Mouse (Mus musculus) MEL (cell line): Measurements from ENCODE around the gene Agfg2. TPM values are rescaled to one million over a fixed set of nuclear protein-coding genes. Genes with fewer than 3 reads are reported as not detected.

Source experiments
- DNase-seq: peaks from one replicate; pipeline ENCODE4 v3.0.0; 2011; ENCODE audit warnings: low read depth, low spot score
- H3K27ac ChIP-seq: 2 replicates; pipeline ENCODE4 v1.5.1; 2012; ENCODE audit warnings: low read depth, mild to moderate bottlenecking, control low read depth, low read length, moderate library complexity; ENCODE audit not compliant: control insufficient read depth
- H3K27me3 ChIP-seq, 2 experiments: fragments of 150-350 bp in 1 of 2; sonication (generic) in 1 of 2; 2 replicates each; pipeline ENCODE4 v1.6.1; 2012; ENCODE audit warnings: low read length in 2 of 2, mild to moderate bottlenecking in 2 of 2, improper control_type of control experiment in 1 of 2, moderate library complexity in 1 of 2; ENCODE audit not compliant: insufficient read depth in 2 of 2, control insufficient read depth in 1 of 2
- H3K36me3 ChIP-seq, 2 experiments: 2 replicates each; pipeline ENCODE4 v1.6.1; 2012 to 2014; ENCODE audit warnings: low read length in 2 of 2, improper control_type of control experiment in 1 of 2, inconsistent platforms in 1 of 2, mild to moderate bottlenecking in 1 of 2; ENCODE audit not compliant: insufficient read depth in 2 of 2, control insufficient read depth in 1 of 2
- H3K4me1 ChIP-seq, 2 experiments: fragments of 150-350 bp in 1 of 2; sonication (generic) in 1 of 2; 2 replicates each; pipeline ENCODE4 v1.6.1; 2012; ENCODE audit warnings: low read length in 2 of 2, improper control_type of control experiment in 1 of 2, mild to moderate bottlenecking in 1 of 2; ENCODE audit not compliant: insufficient read depth in 2 of 2, control insufficient read depth in 1 of 2
- H3K4me3 ChIP-seq, 2 experiments: fragments of 150-350 bp in 1 of 2; sonication (generic) in 1 of 2; 2 replicates each; pipeline ENCODE4 v1.5.1; 2012; ENCODE audit warnings: low read depth in 2 of 2, low read length in 2 of 2, mild to moderate bottlenecking in 2 of 2, moderate library complexity in 2 of 2, control low read depth in 1 of 2, improper control_type of control experiment in 1 of 2; ENCODE audit not compliant: control insufficient read depth in 1 of 2, insufficient read depth in 1 of 2
- H3K79me2 ChIP-seq: 2 replicates; pipeline ENCODE4 v1.6.1; 2012; ENCODE audit warnings: mild to moderate bottlenecking, low read length, moderate library complexity; ENCODE audit not compliant: control insufficient read depth, poor library complexity, insufficient read depth
- H3K9ac ChIP-seq: 2 replicates; pipeline ENCODE4 v1.6.1; 2012; ENCODE audit warnings: low read depth, mild to moderate bottlenecking, control low read depth, low read length, moderate library complexity; ENCODE audit not compliant: control insufficient read depth, poor library complexity, severe bottlenecking
- H3K9me3 ChIP-seq: fragments of 150-350 bp; sonication (generic); replicated peaks from 2 replicates; pipeline ENCODE4 v1.6.1; 2012; ENCODE audit warnings: mild to moderate bottlenecking, low read length, improper control_type of control experiment, moderate library complexity; ENCODE audit not compliant: insufficient read depth
- BHLHE40 ChIP-seq: IDR thresholded peaks from 2 replicates; pipeline ENCODE4 v1.6.1; 2012; ENCODE audit warnings: low read depth, mild to moderate bottlenecking, inconsistent platforms, low read length, improper control_type of control experiment, borderline replicate concordance
- CHD1 ChIP-seq: IDR thresholded peaks from 2 replicates; pipeline ENCODE4 v1.6.1; 2012; ENCODE audit warnings: low read depth, mild to moderate bottlenecking, inconsistent platforms, low read length, improper control_type of control experiment
- CHD2 ChIP-seq: IDR thresholded peaks from 2 replicates; pipeline ENCODE4 v1.6.1; 2011; ENCODE audit warnings: low read length, improper control_type of control experiment
- CTCF ChIP-seq, 3 experiments: IDR thresholded peaks in 2 of 3; conservative IDR thresholded peaks in 1 of 3; 2 replicates each; pipeline ENCODE4 v1.5.1; 2011 to 2012; ENCODE audit warnings: low read length in 3 of 3, low read depth in 2 of 3, mild to moderate bottlenecking in 2 of 3, improper control_type of control experiment in 1 of 3, inconsistent platforms in 1 of 3, mixed read lengths in 1 of 3, moderate library complexity in 1 of 3; ENCODE audit not compliant: control insufficient read depth in 1 of 3, insufficient read depth in 1 of 3, poor library complexity in 1 of 3, severe bottlenecking in 1 of 3
- E2F4 ChIP-seq: IDR thresholded peaks from 2 replicates; pipeline ENCODE4 v1.6.1; 2011; ENCODE audit warnings: low read depth, low read length, improper control_type of control experiment, borderline replicate concordance
- ELF1 ChIP-seq: IDR thresholded peaks from 2 replicates; pipeline ENCODE4 v1.6.1; 2014; ENCODE audit warnings: low read depth, mild to moderate bottlenecking, inconsistent platforms, low read length, improper control_type of control experiment, moderate library complexity
- EP300 ChIP-seq, 2 experiments: IDR thresholded peaks; 2 replicates each; pipeline ENCODE4 v1.6.1; 2011; ENCODE audit warnings: improper control_type of control experiment in 2 of 2, low read length in 2 of 2, low read depth in 1 of 2, mild to moderate bottlenecking in 1 of 2
- ETS1 ChIP-seq: IDR thresholded peaks from 2 replicates; pipeline ENCODE4 v1.6.1; 2012; ENCODE audit warnings: low read depth, mild to moderate bottlenecking, inconsistent platforms, low read length, improper control_type of control experiment, moderate library complexity
- GABPA ChIP-seq: IDR thresholded peaks from 2 replicates; pipeline ENCODE4 v1.6.1; 2012; ENCODE audit warnings: low read depth, mild to moderate bottlenecking, inconsistent platforms, low read length, improper control_type of control experiment, moderate library complexity
- GATA1 ChIP-seq: IDR thresholded peaks from 2 replicates; pipeline ENCODE4 v1.6.1; 2011; ENCODE audit warnings: low read depth, low read length, improper control_type of control experiment
- HCFC1 ChIP-seq: IDR thresholded peaks from 2 replicates; pipeline ENCODE4 v1.6.1; 2012; ENCODE audit warnings: low read depth, mild to moderate bottlenecking, inconsistent platforms, low read length, improper control_type of control experiment, moderate library complexity
- JUND ChIP-seq: IDR thresholded peaks from 2 replicates; pipeline ENCODE4 v1.6.1; 2011; ENCODE audit warnings: low read depth, mild to moderate bottlenecking, improper control_type of control experiment, low read length
- KAT2A ChIP-seq: conservative IDR thresholded peaks from 2 replicates; pipeline ENCODE4 v1.6.1; 2012; ENCODE audit warnings: low read depth, low read length, improper control_type of control experiment, inconsistent platforms
- MAX ChIP-seq: IDR thresholded peaks from 2 replicates; pipeline ENCODE4 v1.6.1; 2011; ENCODE audit warnings: low read length, improper control_type of control experiment
- MAZ ChIP-seq: IDR thresholded peaks from 2 replicates; pipeline ENCODE4 v1.6.1; 2012; ENCODE audit warnings: low read depth, mild to moderate bottlenecking, inconsistent platforms, low read length, improper control_type of control experiment
- MXI1 ChIP-seq: IDR thresholded peaks from 2 replicates; pipeline ENCODE4 v1.6.1; 2011; ENCODE audit warnings: mild to moderate bottlenecking, low read depth, low read length, improper control_type of control experiment
- MYB ChIP-seq: IDR thresholded peaks from 2 replicates; pipeline ENCODE4 v1.6.1; 2011; ENCODE audit warnings: mild to moderate bottlenecking, low read depth, low read length, improper control_type of control experiment
- MYC ChIP-seq: IDR thresholded peaks from 2 replicates; pipeline ENCODE4 v1.6.1; 2011; ENCODE audit warnings: low read depth, mild to moderate bottlenecking, low read length, improper control_type of control experiment, moderate library complexity
- NELFE ChIP-seq: IDR thresholded peaks from 2 replicates; pipeline ENCODE4 v1.6.1; 2011; ENCODE audit warnings: low read depth, low read length, improper control_type of control experiment
- NRF1 ChIP-seq: IDR thresholded peaks from 2 replicates; pipeline ENCODE4 v1.6.1; 2014; ENCODE audit warnings: low read depth, mild to moderate bottlenecking, inconsistent platforms, low read length, improper control_type of control experiment, moderate library complexity; ENCODE audit not compliant: poor library complexity, insufficient read depth, severe bottlenecking
- POLR2A ChIP-seq, 2 experiments: IDR thresholded peaks; 2 replicates each; pipeline ENCODE4 v1.6.1; 2011 to 2012; ENCODE audit warnings: low read length in 2 of 2, mild to moderate bottlenecking in 2 of 2, control low read depth in 1 of 2, improper control_type of control experiment in 1 of 2, low read depth in 1 of 2, moderate library complexity in 1 of 2; ENCODE audit not compliant: control insufficient read depth in 1 of 2, insufficient read depth in 1 of 2, poor library complexity in 1 of 2
- POLR2AphosphoS2 ChIP-seq: IDR thresholded peaks from 2 replicates; pipeline ENCODE4 v1.6.1; 2011; ENCODE audit warnings: low read length, improper control_type of control experiment
- POLR2AphosphoS5 ChIP-seq: IDR thresholded peaks from 2 replicates; pipeline ENCODE4 v1.6.1; 2012; ENCODE audit warnings: low read depth, borderline replicate concordance, mild to moderate bottlenecking, inconsistent platforms, low read length, moderate library complexity, mixed read lengths
- RAD21 ChIP-seq: IDR thresholded peaks from 2 replicates; pipeline ENCODE4 v1.6.1; 2011; ENCODE audit warnings: mild to moderate bottlenecking, low read depth, low read length, improper control_type of control experiment
- RCOR1 ChIP-seq: IDR thresholded peaks from 2 replicates; pipeline ENCODE4 v1.6.1; 2012; ENCODE audit warnings: low read depth, mild to moderate bottlenecking, inconsistent platforms, low read length, improper control_type of control experiment
- SIN3A ChIP-seq: IDR thresholded peaks from 2 replicates; pipeline ENCODE4 v1.6.1; 2012; ENCODE audit warnings: low read length, improper control_type of control experiment, inconsistent platforms
- SMC3 ChIP-seq: IDR thresholded peaks from 2 replicates; pipeline ENCODE4 v1.6.1; 2011; ENCODE audit warnings: low read depth, low read length, improper control_type of control experiment
- TAL1 ChIP-seq: IDR thresholded peaks from 2 replicates; pipeline ENCODE4 v1.6.1; 2012; ENCODE audit warnings: mild to moderate bottlenecking, inconsistent platforms, low read length, moderate library complexity, mixed read lengths
- TBP ChIP-seq: IDR thresholded peaks from 2 replicates; pipeline ENCODE4 v1.8.0; 2011; ENCODE audit warnings: low read depth, low read length, improper control_type of control experiment
- TCF12 ChIP-seq: IDR thresholded peaks from 2 replicates; pipeline ENCODE4 v1.6.1; 2014; ENCODE audit warnings: low read depth, mild to moderate bottlenecking, inconsistent platforms, low read length, improper control_type of control experiment, moderate library complexity
- UBTF ChIP-seq: IDR thresholded peaks from 2 replicates; pipeline ENCODE4 v1.6.1; 2012; ENCODE audit warnings: low read depth, mild to moderate bottlenecking, inconsistent platforms, low read length, improper control_type of control experiment, moderate library complexity, borderline replicate concordance; ENCODE audit not compliant: insufficient read depth
- USF1 ChIP-seq: IDR thresholded peaks from 2 replicates; pipeline ENCODE4 v1.6.1; 2014; ENCODE audit warnings: low read depth, mild to moderate bottlenecking, inconsistent platforms, low read length, improper control_type of control experiment, moderate library complexity
- USF2 ChIP-seq, 2 experiments: IDR thresholded peaks; 2 replicates each; pipeline ENCODE4 v1.6.1; 2011 to 2012; ENCODE audit warnings: improper control_type of control experiment in 2 of 2, low read length in 2 of 2, borderline replicate concordance in 1 of 2, inconsistent platforms in 1 of 2, low read depth in 1 of 2, mild to moderate bottlenecking in 1 of 2; ENCODE audit not compliant: insufficient read depth in 1 of 2
- ZC3H11A ChIP-seq: IDR thresholded peaks from 2 replicates; pipeline ENCODE4 v1.6.1; 2012; ENCODE audit warnings: low read depth, mild to moderate bottlenecking, inconsistent platforms, low read length, improper control_type of control experiment
- ZKSCAN1 ChIP-seq: IDR thresholded peaks from 2 replicates; pipeline ENCODE4 v1.6.1; 2012; ENCODE audit warnings: low read depth, mild to moderate bottlenecking, inconsistent platforms, low read length, improper control_type of control experiment, moderate library complexity
- ZMIZ1 ChIP-seq: IDR thresholded peaks from 2 replicates; pipeline ENCODE4 v1.6.1; 2012; ENCODE audit warnings: low read depth, mild to moderate bottlenecking, inconsistent platforms, low read length, improper control_type of control experiment, moderate library complexity
- ZNF384 ChIP-seq: IDR thresholded peaks from 2 replicates; pipeline ENCODE4 v1.6.1; 2012; ENCODE audit warnings: low read depth, mild to moderate bottlenecking, inconsistent platforms, low read length, improper control_type of control experiment
- polyA plus RNA-seq, 2 experiments: library from polyadenylated mRNA; stranded (reverse) in 1 of 2; unstranded in 1 of 2; fragments of >175 nt in 1 of 2; fragments of >200 nt in 1 of 2; gene quantifications; 2 replicates each; pipeline versions ENCODE4 v1.2.1 to v1.2.4; 2012; ENCODE audit warnings: low replicate concordance in 2 of 2, low read depth in 1 of 2; ENCODE audit not compliant: insufficient read length in 2 of 2, insufficient read depth in 1 of 2, missing spikeins in 1 of 2
- total RNA-seq: library from RNA; depleted of rRNA; stranded (reverse); fragments of 300-350 nt; gene quantifications from 2 replicates; pipeline ENCODE4 v1.2.3, GENCODE M21; 2012

Gene Agfg2
- total and polyA plus RNA-seq, 3 experiments: 30.0 to 38.9 TPM; not detected in 1

- Histone ChIP-seq H3K4me1 (peaks cover 8 to 32% of the 10 kb centered on the region in 2 experiments; a peak in 3 of 4 replicates), H3K27ac (peak overlapping the region; percentile 95)
- peak; percentile 97 for DNase-seq
- TF ChIP-seq ETS1: peak; percentile 93
- no peak for TF ChIP-seq MYB
- peak; percentile 59; the same call in 1 of the 2 replicates for TF ChIP-seq MYC
- TF ChIP-seq JUND: no peak
- peak; percentile 94 for TF ChIP-seq TBP
- no peak for TF ChIP-seq MAX
- TF ChIP-seq ZKSCAN1: no peak
- TF ChIP-seq ZNF384: peak; percentile 89
- no peak for TF ChIP-seq GABPA
- TF ChIP-seq TAL1: peak; percentile 98
- TF ChIP-seq SIN3A: peak; percentile 88
- no peak for TF ChIP-seq POLR2AphosphoS5
- TF ChIP-seq RAD21: no peak
- TF ChIP-seq CTCF (IDR thresholded peaks at IDR 0.05 in 2 of 3, conservative IDR thresholded peaks at IDR 0.05 in 1 of 3; ENCODE audit: control insufficient read depth in 1 of 3, insufficient read depth in 1 of 3, low read depth in 2 of 3, low read length in 3 of 3, poor library complexity in 1 of 3, severe bottlenecking in 1 of 3): no peak
- TF ChIP-seq USF2 (IDR thresholded peaks at IDR 0.05; ENCODE audit: borderline replicate concordance in 1 of 2, insufficient read depth in 1 of 2, low read depth in 1 of 2, low read length in 2 of 2): no peak
- TF ChIP-seq EP300 (IDR thresholded peaks at IDR 0.05; ENCODE audit: low read depth in 1 of 2, low read length in 2 of 2): peak; percentile 93 to 97
- TF ChIP-seq UBTF: no peak
- TF ChIP-seq RCOR1: peak; percentile 72
- peak; percentile 33 to 87; a peak in 2 of 4 replicates for TF ChIP-seq POLR2A (IDR thresholded peaks at IDR 0.05; ENCODE audit: control insufficient read depth in 1 of 2, insufficient read depth in 1 of 2, low read depth in 1 of 2, low read length in 2 of 2, poor library complexity in 1 of 2)
- TF ChIP-seq ZC3H11A: no peak
- no peak for TF ChIP-seq SMC3
- no peak for TF ChIP-seq E2F4
- no peak for TF ChIP-seq BHLHE40
- TF ChIP-seq USF1: no peak
- peak; percentile 89 for TF ChIP-seq MAZ
- TF ChIP-seq MXI1: no peak
- TF ChIP-seq KAT2A: no peak
- peak; percentile 98 for TF ChIP-seq TCF12
- no peak for TF ChIP-seq NRF1
- peak; percentile 95 for TF ChIP-seq GATA1
- peak; percentile 63; the same call in 1 of the 2 replicates for TF ChIP-seq HCFC1
- peak; percentile 98 for TF ChIP-seq ZMIZ1
- TF ChIP-seq CHD2: no peak
- peak; percentile 27; the same call in 1 of the 2 replicates for TF ChIP-seq ELF1
- TF ChIP-seq POLR2AphosphoS2: peak; percentile 88
- no peak for TF ChIP-seq CHD1
- TF ChIP-seq NELFE: peak; percentile 48; the same call in 1 of the 2 replicates
Measured at GRCm38 (mm10) chr5:137686127-137686790, 1.7 kb upstream of the Agfg2 start.

More at GRCm38 (mm10) chr5:137686127-137686790, 1.7 kb upstream of the Agfg2 start:
- H3K36me3 ChIP-seq: peaks cover 0 to 34% of the 10 kb centered on the region in 2 experiments; a peak in 2 of 4 replicates
- H3K4me3 ChIP-seq: peak overlapping the region in 1 of 2 experiments; percentile 3; a peak in 3 of 4 replicates
- H3K79me2 ChIP-seq: peaks cover 29% of the 10 kb centered on the region
- peak overlapping the region; percentile 51 for H3K9ac ChIP-seq
- no peaks in the 10 kb centered on the region for H3K27me3 ChIP-seq
- H3K9me3 ChIP-seq: no peaks in the 10 kb centered on the region
